Mouse (Mus musculus): ENCODE measurements at regions not wholly inside any gene's neighbourhood (a gene's known extent, or its start where the extent isn't known, plus 50 kb on each side); places are given as distances from the start of the nearest gene placed in this dataset.
"Not testable (repeated sequence)": the region's sequence is repeated elsewhere in the genome, so short reads cannot be mapped to it uniquely, and the experiment has no call there.

DNA sequence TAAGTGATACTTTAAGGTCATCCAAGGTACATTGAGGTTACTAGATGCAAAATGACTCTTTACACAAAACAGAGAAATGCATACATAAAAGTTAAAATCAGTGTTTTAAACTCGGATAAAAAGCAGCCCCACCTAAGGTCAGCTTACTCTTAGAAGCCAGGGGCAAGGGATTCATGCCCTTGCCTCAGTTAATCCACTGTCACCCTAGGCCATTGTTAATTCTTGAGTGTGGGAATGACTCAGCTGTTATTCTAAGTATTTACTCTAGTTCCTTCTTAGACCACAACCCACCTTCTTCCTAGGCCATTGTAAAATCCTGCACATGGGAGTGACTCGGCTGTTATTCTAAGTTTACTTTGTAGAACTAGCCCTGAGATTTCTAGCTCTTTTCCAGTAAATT lies 64.1 kb upstream of the Ces1h start:
- not testable (repeated sequence) for DNase-seq

- DNase-seq: no peak
Observed at GRCm38 (mm10) chr8:93441936-93442335, 62.4 kb upstream of the Ces1h start.

DNA sequence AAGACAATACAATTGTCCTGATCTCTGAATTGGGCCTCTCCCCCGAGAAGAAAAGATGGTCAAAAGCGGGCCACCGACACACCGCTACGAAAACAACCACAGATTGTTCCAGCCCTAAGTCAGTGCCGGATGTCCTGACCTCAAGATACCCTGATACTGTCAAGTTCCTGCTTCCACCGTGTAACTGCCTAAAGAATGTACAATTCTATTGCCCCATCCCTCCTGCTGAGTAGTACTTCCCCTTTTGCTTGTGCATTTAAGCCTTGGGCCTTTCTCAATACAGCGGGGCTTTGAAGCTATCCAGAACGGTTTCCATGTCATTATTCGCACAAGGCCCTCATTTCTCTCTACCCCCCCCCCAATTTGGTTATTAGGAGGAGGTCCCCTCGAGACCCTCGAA lies 57.1 kb upstream of the Ces1h start:
- DNase-seq: not testable (repeated sequence)

DNA sequence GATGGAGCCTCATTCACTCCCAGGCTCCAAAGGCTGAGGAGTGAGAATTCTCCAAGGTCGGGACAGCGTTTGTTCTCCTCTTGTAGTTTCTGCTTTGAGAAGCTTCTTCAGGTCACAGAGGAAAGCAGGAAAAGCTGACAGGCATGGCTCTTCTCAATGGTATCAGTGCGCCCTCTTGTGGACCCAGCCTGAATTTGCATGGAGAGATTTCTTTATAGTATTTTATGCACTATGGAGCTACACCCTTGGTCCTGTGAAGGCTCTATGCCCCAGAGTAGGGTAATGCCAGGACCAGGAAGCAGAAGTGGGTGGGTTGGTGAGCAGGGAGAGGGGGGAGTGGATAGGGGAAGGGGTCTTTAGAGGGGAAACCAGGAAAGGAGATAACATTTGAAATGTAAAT lies 51.1 kb upstream of the Ces1h start:
- DNase-seq: peak; percentile 53
